Mouse (Mus musculus): ENCODE data around the gene S100a5.

GRCm38 (mm10) chr3:90626266-90627021 is 18.1 kb downstream of the S100a5 start:
- TF ChIP-seq CTCF (IDR thresholded peaks at IDR 0.05; ENCODE audit: low read depth), result no peak
- TF ChIP-seq EP300 (optimal IDR thresholded peaks at IDR 0.05), result no peak

Measured in stomach, postnatal 0 days (tissue).